Mouse (Mus musculus): ENCODE measurements around the gene Pard3b. TPM values are rescaled to one million over a fixed set of nuclear protein-coding genes. Genes with fewer than 3 reads are reported as not detected.

The Pard3b gene
- total and polyA plus RNA-seq, 3 experiments = 0.30 to 0.75 (median 0.63) TPM

GRCm38 (mm10) chr1:61924958-61925357, 286.3 kb downstream of the Pard3b start:
- Histone ChIP-seq H3K27ac (ENCODE audit: insufficient read depth, low read depth) (no peak overlapping the region), H3K27me3 (replicated peaks) (no peaks in the 10 kb centered on the region), H3K4me3 (replicated peaks in 1 of 3; ENCODE audit: low read depth in 2 of 3, low read length in 2 of 3, poor library complexity in 1 of 3) (no peak overlapping the region), H3K4me2 (ENCODE audit: insufficient read depth, low read depth, poor library complexity, severe bottlenecking) (no peak overlapping the region), H3K79me2 (replicated peaks; ENCODE audit: control insufficient read depth, extremely low read depth, insufficient read depth, poor library complexity, severe bottlenecking) (no peaks in the 10 kb centered on the region), H3K4me1 (ENCODE audit: control insufficient read depth in 1 of 2, insufficient read depth in 2 of 2) (peaks cover 0 to 24% of the 10 kb centered on the region in 2 experiments; a peak in 2 of 4 replicates), H3K36me3 (replicated peaks in 1 of 2; ENCODE audit: control insufficient read depth in 1 of 2, insufficient read depth in 1 of 2, low read length in 1 of 2) (no peaks in the 10 kb centered on the region), H3K9ac (ENCODE audit: insufficient read depth, low read depth) (no peak overlapping the region), H3K9me3 (replicated peaks; ENCODE audit: low read length) (no peaks in the 10 kb centered on the region)
- DNase-seq (ENCODE audit: extremely low read depth) = no peak
- TF ChIP-seq POLR2AphosphoS2 (IDR thresholded peaks at IDR 0.05; ENCODE audit: low read depth, low read length) (no peak), EP300 (IDR thresholded peaks at IDR 0.05; ENCODE audit: low read length) (no peak), CTCF (conservative IDR thresholded peaks at IDR 0.05 in 1 of 2, IDR thresholded peaks at IDR 0.05 in 1 of 2; ENCODE audit: low read depth in 2 of 2, low read length in 2 of 2) (peak in 1 of 2 experiments; percentile 72; a peak in 2 of 4 replicates), BHLHE40 (IDR thresholded peaks at IDR 0.05; ENCODE audit: low read depth, low read length) (no peak), JUN (IDR thresholded peaks at IDR 0.05; ENCODE audit: insufficient read depth, low read depth, low read length) (no peak), ZC3H11A (IDR thresholded peaks at IDR 0.05; ENCODE audit: low read depth, low read length) (peak; percentile 11; the same call in 1 of the 2 replicates), ZKSCAN1 (IDR thresholded peaks at IDR 0.05; ENCODE audit: borderline replicate concordance, low read depth, low read length) (no peak), RCOR1 (conservative IDR thresholded peaks at IDR 0.05; ENCODE audit: low read depth, low read length) (no peak), RAD21 (IDR thresholded peaks at IDR 0.05; ENCODE audit: low read depth, low read length) (peak; percentile 78), ZMIZ1 (IDR thresholded peaks at IDR 0.05; ENCODE audit: low read depth, low read length) (no peak), SMC3 (IDR thresholded peaks at IDR 0.05; ENCODE audit: low read depth, low read length) (peak; percentile 67), E2F4 (IDR thresholded peaks at IDR 0.05; ENCODE audit: insufficient replicate concordance, low read depth, low read length) (no peak)
- dilution Hi-C loops (cut with MboI; ENCODE audit: extremely low pct_ligation_motif_present, extremely low pct_unique_long_range_greater_than_20kb, low sequenced_read_pairs) = no loop called here
- in situ Hi-C loops (cut with MboI; ENCODE audit: low pct_ligation_motif_present, low pct_unique_long_range_greater_than_20kb, low sequenced_read_pairs) = loop anchor here (25.0 kb wide), 2 partner anchors 787 to 887 kb away; partner anchors contain the start of gene Nrp2

- no peaks in the 10 kb centered on the region for H3K79me2 ChIP-seq (replicated peaks; ENCODE audit: control insufficient read depth, extremely low read depth, insufficient read depth, poor library complexity, severe bottlenecking)
- H3K4me1 ChIP-seq (ENCODE audit: control insufficient read depth in 1 of 2, insufficient read depth in 2 of 2) = peaks cover 0 to 24% of the 10 kb centered on the region in 2 experiments; a peak in 2 of 4 replicates
- TF ChIP-seq CHD2 (IDR thresholded peaks at IDR 0.05; ENCODE audit: low read length) (no peak), EP300 (IDR thresholded peaks at IDR 0.05; ENCODE audit: low read length) (no peak), SIN3A (IDR thresholded peaks at IDR 0.05; ENCODE audit: low read length) (no peak), POLR2A (IDR thresholded peaks at IDR 0.05; ENCODE audit: low read depth, low read length) (no peak), KAT2A (IDR thresholded peaks at IDR 0.05; ENCODE audit: insufficient replicate concordance, low read length) (no peak), USF2 (conservative IDR thresholded peaks at IDR 0.05; ENCODE audit: low read depth, low read length) (no peak), ZMIZ1 (IDR thresholded peaks at IDR 0.05; ENCODE audit: low read depth, low read length) (no peak), JUN (IDR thresholded peaks at IDR 0.05; ENCODE audit: insufficient read depth, low read depth, low read length) (no peak), MYC (IDR thresholded peaks at IDR 0.05; ENCODE audit: low read depth, low read length) (no peak), NRF1 (IDR thresholded peaks at IDR 0.05; ENCODE audit: low read depth, low read length) (no peak), E2F4 (IDR thresholded peaks at IDR 0.05; ENCODE audit: insufficient replicate concordance, low read depth, low read length) (no peak), ZC3H11A (IDR thresholded peaks at IDR 0.05; ENCODE audit: low read depth, low read length) (no peak)
- DNase-seq (ENCODE audit: extremely low read depth) = no peak
- no peak overlapping the region for H3K9ac ChIP-seq (ENCODE audit: insufficient read depth, low read depth)
- H3K27ac ChIP-seq (ENCODE audit: insufficient read depth, low read depth) = no peak overlapping the region
- no peaks in the 10 kb centered on the region for H3K9me3 ChIP-seq (replicated peaks; ENCODE audit: low read length)
- H3K27me3 ChIP-seq (replicated peaks) = no peaks in the 10 kb centered on the region
- in situ Hi-C loops (cut with MboI; ENCODE audit: low pct_ligation_motif_present, low pct_unique_long_range_greater_than_20kb, low sequenced_read_pairs) = loop anchor here (25.0 kb wide), 2 partner anchors 787 to 887 kb away; partner anchors contain the start of gene Nrp2
- dilution Hi-C loops (cut with MboI; ENCODE audit: extremely low pct_ligation_motif_present, extremely low pct_unique_long_range_greater_than_20kb, low sequenced_read_pairs) = no loop called here
- no peak overlapping the region for H3K4me3 ChIP-seq (replicated peaks in 1 of 3; ENCODE audit: low read depth in 2 of 3, low read length in 2 of 3, poor library complexity in 1 of 3)
- no peaks in the 10 kb centered on the region for H3K36me3 ChIP-seq (replicated peaks in 1 of 2; ENCODE audit: control insufficient read depth in 1 of 2, insufficient read depth in 1 of 2, low read length in 1 of 2)
- no peak overlapping the region for H3K4me2 ChIP-seq (ENCODE audit: insufficient read depth, low read depth, poor library complexity, severe bottlenecking)
Observed at GRCm38 (mm10) chr1:61925541-61925940, 286.9 kb downstream of the Pard3b start.
